Mouse (Mus musculus): ENCODE measurements around the gene Brd9.
A peak's percentile ranks its signal among the peaks of the same experiment; 100 is the strongest.

Gene Brd9

GRCm38 (mm10) chr13:73937321-73938176 lies at the start of gene Brd9, which contains the start of gene Trip13:
TSS of gene Brd9 (plus strand) at chr13:73937811.
TSS of gene Trip13 (minus strand) at chr13:73937784.
- peak; percentile 88 for DNase-seq

GRCm38 (mm10) chr13:73892493-73893178 lies 45.0 kb upstream of the Brd9 start:
- no peak for DNase-seq

GRCm38 (mm10) chr13:73897561-73897960 lies 40.0 kb upstream of the Brd9 start:
- no peak for DNase-seq

- no peak for DNase-seq
Observed at GRCm38 (mm10) chr13:73907136-73907535, 30.5 kb upstream of the Brd9 start.

GRCm38 (mm10) chr13:73907683-73908412 lies 29.8 kb upstream of the Brd9 start:
- no peak for DNase-seq

GRCm38 (mm10) chr13:73913066-73913465 lies 24.5 kb upstream of the Brd9 start:
- DNase-seq: no peak

- no peak for DNase-seq
Observed at GRCm38 (mm10) chr13:73932201-73932600, 5.4 kb upstream of the Brd9 start.

GRCm38 (mm10) chr13:73936938-73937320 lies 682 bp upstream of the Brd9 start:
- DNase-seq: no peak

- DNase-seq: no peak
Observed at GRCm38 (mm10) chr13:73938177-73938560, 558 bp downstream of the Brd9 start.

GRCm38 (mm10) chr13:73939101-73939500 lies 1.5 kb downstream of the Brd9 start:
- no peak for DNase-seq

- no peak for DNase-seq
Observed at GRCm38 (mm10) chr13:73944606-73945005, 7.0 kb downstream of the Brd9 start.

GRCm38 (mm10) chr13:73953551-73954130 lies 16.0 kb downstream of the Brd9 start:
- DNase-seq: no peak

- no peak for DNase-seq
Observed at GRCm38 (mm10) chr13:73954666-73955065, 17.1 kb downstream of the Brd9 start.

GRCm38 (mm10) chr13:73955531-73955930 lies 17.9 kb downstream of the Brd9 start:
- no peak for DNase-seq

- DNase-seq: no peak
Observed at GRCm38 (mm10) chr13:73960117-73960652, 22.6 kb downstream of the Brd9 start.

GRCm38 (mm10) chr13:73961177-73961576 lies 23.6 kb downstream of the Brd9 start:
- no peak for DNase-seq

GRCm38 (mm10) chr13:73963551-73963950 lies 25.9 kb downstream of the Brd9 start, which contains the start of gene Zdhhc11:
TSS of gene Zdhhc11 (plus strand) at chr13:73963851.
- DNase-seq: no peak

- DNase-seq: peak; percentile 37
Observed at GRCm38 (mm10) chr13:73970545-73971448, 33.2 kb downstream of the Brd9 start.

- no peak for DNase-seq
Observed at GRCm38 (mm10) chr13:73974523-73974922, 36.9 kb downstream of the Brd9 start.

GRCm38 (mm10) chr13:73976935-73977334 lies 39.3 kb downstream of the Brd9 start:
- DNase-seq: no peak

GRCm38 (mm10) chr13:73990325-73990724 lies 52.7 kb downstream of the Brd9 start:
- no peak for DNase-seq

- DNase-seq: no peak
Observed at GRCm38 (mm10) chr13:73990761-73991160, 53.1 kb downstream of the Brd9 start.

All from cerebellum, adult 11 months (tissue).